Mouse (Mus musculus): ENCODE data around the gene Mau2.
"Not testable (repeated sequence)": the region's sequence is repeated elsewhere in the genome, so short reads cannot be mapped to it uniquely, and the experiment has no call there.

Mau2 gene

GRCm38 (mm10) chr8:70042583-70043455 lies at the start of gene Mau2, which contains the start of gene Sugp1:
Mau2 (minus strand) TSS chr8:70042734.
Sugp1 (plus strand) TSS chr8:70042813.
- in situ Hi-C loops (cut with MboI, MseI) = no loop called here

- in situ Hi-C loops (cut with MboI, MseI) = no loop called here
These were observed 46.9 kb upstream of the Mau2 start for GRCm38 (mm10) chr8:70089296-70089960.

GRCm38 (mm10) chr8:70087836-70088650 lies 45.5 kb upstream of the Mau2 start:
- in situ Hi-C loops (cut with MboI, MseI) = no loop called here

- in situ Hi-C loops (cut with MboI, MseI) = no loop called here
These were observed 44.7 kb upstream of the Mau2 start for GRCm38 (mm10) chr8:70087237-70087636.

GRCm38 (mm10) chr8:70086151-70086550 lies 43.6 kb upstream of the Mau2 start:
- in situ Hi-C loops (cut with MboI, MseI) = no loop called here

GRCm38 (mm10) chr8:70084191-70085065 lies 41.9 kb upstream of the Mau2 start:
- in situ Hi-C loops (cut with MboI, MseI) = no loop called here

GRCm38 (mm10) chr8:70083285-70083684 lies 40.8 kb upstream of the Mau2 start, which contains the start of gene Hapln4:
Hapln4 (plus strand) TSS chr8:70083457.
- in situ Hi-C loops (cut with MboI, MseI) = no loop called here

- in situ Hi-C loops (cut with MboI, MseI) = no loop called here
These were observed 39.4 kb upstream of the Mau2 start for GRCm38 (mm10) chr8:70081976-70082375.

- in situ Hi-C loops (cut with MboI, MseI) = no loop called here
These were observed 31.1 kb upstream of the Mau2 start for GRCm38 (mm10) chr8:70073682-70074081.

- in situ Hi-C loops (cut with MboI, MseI) = no loop called here
These were observed 30.6 kb upstream of the Mau2 start for GRCm38 (mm10) chr8:70073120-70073519.

- in situ Hi-C loops (cut with MboI, MseI) = no loop called here
These were observed 30.0 kb upstream of the Mau2 start, which contains the start of gene Tm6sf2 for GRCm38 (mm10) chr8:70072441-70073069. Tm6sf2 (plus strand) TSS chr8:70072924.

GRCm38 (mm10) chr8:70071836-70072440 lies 29.4 kb upstream of the Mau2 start:
- in situ Hi-C loops (cut with MboI, MseI) = no loop called here

GRCm38 (mm10) chr8:70057721-70058120 lies 15.2 kb upstream of the Mau2 start:
- in situ Hi-C loops (cut with MboI, MseI) = no loop called here

- in situ Hi-C loops (cut with MboI, MseI) = not testable (repeated sequence)
These were observed 7.9 kb upstream of the Mau2 start for GRCm38 (mm10) chr8:70050434-70050833.

GRCm38 (mm10) chr8:70049662-70050061 lies 7.1 kb upstream of the Mau2 start:
- in situ Hi-C loops (cut with MboI, MseI) = no loop called here

- in situ Hi-C loops (cut with MboI, MseI) = no loop called here
These were observed 1.5 kb upstream of the Mau2 start for GRCm38 (mm10) chr8:70043996-70044395.

- in situ Hi-C loops (cut with MboI, MseI) = no loop called here
These were observed 518 bp downstream of the Mau2 start for GRCm38 (mm10) chr8:70041885-70042546.

- in situ Hi-C loops (cut with MboI, MseI) = no loop called here
These were observed 4.5 kb downstream of the Mau2 start for GRCm38 (mm10) chr8:70037994-70038393.

GRCm38 (mm10) chr8:70030255-70030654 lies 12.3 kb downstream of the Mau2 start:
- in situ Hi-C loops (cut with MboI, MseI) = no loop called here

All from T-helper 2 cell (primary cell).